Mouse (Mus musculus): Measurements from ENCODE around the gene Bnc2.

Gene Bnc2

GRCm38 (mm10) chr4:84675171-84675973 lies at the start of gene Bnc2:
Bnc2 (minus strand) TSS chr4:84675275.
- DNase-seq (ENCODE audit: low spot score in 2 of 2), result peak; percentile 21 to 50

GRCm38 (mm10) chr4:84707961-84708360 lies 32.9 kb upstream of the Bnc2 start:
- no peak for DNase-seq (ENCODE audit: low spot score in 2 of 2)

- DNase-seq (ENCODE audit: low spot score in 2 of 2), result peak in 1 of 2 experiments; percentile 9
Measured at GRCm38 (mm10) chr4:84685521-84686366, 10.7 kb upstream of the Bnc2 start.

GRCm38 (mm10) chr4:84685009-84685408 lies 9.9 kb upstream of the Bnc2 start:
- no peak for DNase-seq (ENCODE audit: low spot score in 2 of 2)

- DNase-seq (ENCODE audit: low spot score in 2 of 2), result no peak
Measured at GRCm38 (mm10) chr4:84675974-84676315, 870 bp upstream of the Bnc2 start.

GRCm38 (mm10) chr4:84674318-84675170 lies 531 bp downstream of the Bnc2 start:
- peak; percentile 44 to 52 for DNase-seq (ENCODE audit: low spot score in 2 of 2)

GRCm38 (mm10) chr4:84673681-84674307 lies 1.3 kb downstream of the Bnc2 start:
- no peak for DNase-seq (ENCODE audit: low spot score in 2 of 2)

GRCm38 (mm10) chr4:84672181-84672791 lies 2.8 kb downstream of the Bnc2 start:
- DNase-seq (ENCODE audit: low spot score in 2 of 2), result peak in 1 of 2 experiments; percentile 16

- DNase-seq (ENCODE audit: low spot score in 2 of 2), result no peak
Measured at GRCm38 (mm10) chr4:84670996-84671395, 4.1 kb downstream of the Bnc2 start.

GRCm38 (mm10) chr4:84669650-84670049 lies 5.4 kb downstream of the Bnc2 start:
- DNase-seq (ENCODE audit: low spot score in 2 of 2), result no peak

GRCm38 (mm10) chr4:84668949-84669605 lies 6.0 kb downstream of the Bnc2 start:
- no peak for DNase-seq (ENCODE audit: low spot score in 2 of 2)

- no peak for DNase-seq (ENCODE audit: low spot score in 2 of 2)
Measured at GRCm38 (mm10) chr4:84668226-84668625, 6.8 kb downstream of the Bnc2 start.

- DNase-seq (ENCODE audit: low spot score in 2 of 2), result no peak
Measured at GRCm38 (mm10) chr4:84662228-84663065, 12.6 kb downstream of the Bnc2 start.

GRCm38 (mm10) chr4:84661341-84661740 lies 13.7 kb downstream of the Bnc2 start:
- no peak for DNase-seq (ENCODE audit: low spot score in 2 of 2)

GRCm38 (mm10) chr4:84651786-84652185 lies 23.3 kb downstream of the Bnc2 start:
- no peak for DNase-seq (ENCODE audit: low spot score in 2 of 2)

- DNase-seq (ENCODE audit: low spot score in 2 of 2), result no peak
Measured at GRCm38 (mm10) chr4:84646576-84646975, 28.5 kb downstream of the Bnc2 start.

- DNase-seq (ENCODE audit: low spot score in 2 of 2), result no peak
Measured at GRCm38 (mm10) chr4:84639166-84639565, 35.9 kb downstream of the Bnc2 start.

GRCm38 (mm10) chr4:84637641-84638040 lies 37.4 kb downstream of the Bnc2 start:
- DNase-seq (ENCODE audit: low spot score in 2 of 2), result no peak

- no peak for DNase-seq (ENCODE audit: low spot score in 2 of 2)
Measured at GRCm38 (mm10) chr4:84634751-84635150, 40.3 kb downstream of the Bnc2 start.

GRCm38 (mm10) chr4:84633991-84634390 lies 41.1 kb downstream of the Bnc2 start:
- no peak for DNase-seq (ENCODE audit: low spot score in 2 of 2)

Measured in urinary bladder, adult 18-20 months (tissue).